Mouse (Mus musculus): ENCODE results near the gene Calr.

The Calr gene

GRCm38 (mm10) chr8:84806031-84806430 is 40.7 kb downstream of the Calr start:
- no peak overlapping the region for H3K4me3 ChIP-seq (replicated peaks; ENCODE audit: low read length)
- peaks cover 3% of the 10 kb centered on the region; the same call in 1 of the 2 replicates for H3K9me3 ChIP-seq (ENCODE audit: low read length)
- H3K4me1 ChIP-seq (replicated peaks; ENCODE audit: low read depth, low read length): no peaks in the 10 kb centered on the region
- H3K27me3 ChIP-seq (ENCODE audit: insufficient read depth, low read length): peaks cover 63% of the 10 kb centered on the region
- H3K36me3 ChIP-seq (ENCODE audit: insufficient read depth, low read length): no peaks in the 10 kb centered on the region
- peak; percentile 41 for TF ChIP-seq CTCF (conservative IDR thresholded peaks at IDR 0.05; ENCODE audit: low read length)
- TF ChIP-seq POU5F1 (IDR thresholded peaks at IDR 0.05; ENCODE audit: borderline replicate concordance, low read length): no peak

GRCm38 (mm10) chr8:84799999-84800831 is 46.5 kb downstream of the Calr start, which contains the start of gene Nfix:
Nfix (minus strand) TSS chr8:84800344.
- Histone ChIP-seq H3K36me3 (ENCODE audit: insufficient read depth, low read length) (no peaks in the 10 kb centered on the region), H3K4me3 (replicated peaks; ENCODE audit: low read length) (peak within 1 kb of the TSS; percentile 69), H3K27me3 (ENCODE audit: insufficient read depth, low read length) (peaks cover 89% of the 10 kb centered on the region), H3K9me3 (ENCODE audit: low read length) (no peaks in the 10 kb centered on the region), H3K4me1 (replicated peaks; ENCODE audit: low read depth, low read length) (peaks cover 7% of the 10 kb centered on the region)
- TF ChIP-seq CTCF (conservative IDR thresholded peaks at IDR 0.05; ENCODE audit: low read length) (no peak), POU5F1 (IDR thresholded peaks at IDR 0.05; ENCODE audit: borderline replicate concordance, low read length) (no peak), NANOG (IDR thresholded peaks at IDR 0.05; ENCODE audit: borderline replicate concordance, low read length) (no peak)

- TF ChIP-seq POU5F1 (IDR thresholded peaks at IDR 0.05; ENCODE audit: borderline replicate concordance, low read length): no peak
- no peak for TF ChIP-seq NANOG (IDR thresholded peaks at IDR 0.05; ENCODE audit: borderline replicate concordance, low read length)
- no peak for TF ChIP-seq CTCF (conservative IDR thresholded peaks at IDR 0.05; ENCODE audit: low read length)
- H3K9me3 ChIP-seq (ENCODE audit: low read length): no peaks in the 10 kb centered on the region
- peaks cover 7% of the 10 kb centered on the region for H3K4me1 ChIP-seq (replicated peaks; ENCODE audit: low read depth, low read length)
These were observed 47.4 kb downstream of the Calr start for GRCm38 (mm10) chr8:84799136-84799931.

GRCm38 (mm10) chr8:84798446-84799135 is 48.1 kb downstream of the Calr start:
- TF ChIP-seq CTCF (conservative IDR thresholded peaks at IDR 0.05; ENCODE audit: low read length) (no peak), POU5F1 (IDR thresholded peaks at IDR 0.05; ENCODE audit: borderline replicate concordance, low read length) (no peak), NANOG (IDR thresholded peaks at IDR 0.05; ENCODE audit: borderline replicate concordance, low read length) (no peak)
- H3K4me3 ChIP-seq (replicated peaks; ENCODE audit: low read length): peak overlapping the region; percentile 69
- H3K36me3 ChIP-seq (ENCODE audit: insufficient read depth, low read length): no peaks in the 10 kb centered on the region
- H3K9me3 ChIP-seq (ENCODE audit: low read length): no peaks in the 10 kb centered on the region
- peaks cover 15% of the 10 kb centered on the region for H3K4me1 ChIP-seq (replicated peaks; ENCODE audit: low read depth, low read length)
- H3K27me3 ChIP-seq (ENCODE audit: insufficient read depth, low read length): peaks cover 91% of the 10 kb centered on the region

More at GRCm38 (mm10) chr8:84799136-84799931, 47.4 kb downstream of the Calr start:
- H3K36me3 ChIP-seq (ENCODE audit: insufficient read depth, low read length): no peaks in the 10 kb centered on the region
- H3K4me3 ChIP-seq (replicated peaks; ENCODE audit: low read length): peak overlapping the region; percentile 69
- peaks cover 89% of the 10 kb centered on the region for H3K27me3 ChIP-seq (ENCODE audit: insufficient read depth, low read length)

GRCm38 (mm10) chr8:84797971-84798370 is 48.8 kb downstream of the Calr start:
- H3K27me3 ChIP-seq (ENCODE audit: insufficient read depth, low read length): peaks cover 91% of the 10 kb centered on the region
- H3K4me1 ChIP-seq (replicated peaks; ENCODE audit: low read depth, low read length): peaks cover 15% of the 10 kb centered on the region
- no peak for TF ChIP-seq CTCF (conservative IDR thresholded peaks at IDR 0.05; ENCODE audit: low read length)
- TF ChIP-seq POU5F1 (IDR thresholded peaks at IDR 0.05; ENCODE audit: borderline replicate concordance, low read length): no peak
- no peak for TF ChIP-seq NANOG (IDR thresholded peaks at IDR 0.05; ENCODE audit: borderline replicate concordance, low read length)
- H3K36me3 ChIP-seq (ENCODE audit: insufficient read depth, low read length): no peaks in the 10 kb centered on the region
- H3K4me3 ChIP-seq (replicated peaks; ENCODE audit: low read length): no peak overlapping the region
- no peaks in the 10 kb centered on the region for H3K9me3 ChIP-seq (ENCODE audit: low read length)

DNA sequence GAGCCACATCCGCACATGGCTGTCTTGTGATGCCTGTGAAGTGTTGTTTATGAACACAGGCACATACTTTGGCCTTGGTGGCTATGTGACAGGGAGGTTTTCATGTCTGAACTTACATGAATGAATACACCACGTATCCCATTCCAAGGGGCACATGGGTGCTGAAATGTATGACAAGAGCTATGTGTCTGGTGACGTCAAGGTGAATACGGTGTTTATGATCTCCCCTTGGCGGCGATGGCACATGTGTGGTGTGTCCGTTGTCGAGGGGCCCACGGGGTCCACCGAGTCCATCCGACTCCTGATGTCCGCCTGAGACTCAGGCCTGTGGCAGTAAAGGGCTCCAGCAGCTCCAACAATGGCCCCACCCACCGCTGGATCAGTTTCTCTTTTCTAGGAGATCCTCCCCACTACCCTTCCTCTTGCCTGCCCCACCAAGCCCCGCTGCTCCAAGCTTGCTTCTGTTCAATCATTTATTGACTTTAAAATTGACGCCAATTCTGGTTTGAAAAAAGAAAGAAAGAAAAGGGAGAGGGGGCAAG is 49.4 kb downstream of the Calr start:
- no peak for TF ChIP-seq POU5F1 (IDR thresholded peaks at IDR 0.05; ENCODE audit: borderline replicate concordance, low read length)
- TF ChIP-seq CTCF (conservative IDR thresholded peaks at IDR 0.05; ENCODE audit: low read length): no peak
- no peak for TF ChIP-seq NANOG (IDR thresholded peaks at IDR 0.05; ENCODE audit: borderline replicate concordance, low read length)
- no peak overlapping the region for H3K4me3 ChIP-seq (replicated peaks; ENCODE audit: low read length)
- no peaks in the 10 kb centered on the region for H3K9me3 ChIP-seq (ENCODE audit: low read length)
- H3K4me1 ChIP-seq (replicated peaks; ENCODE audit: low read depth, low read length): peaks cover 15% of the 10 kb centered on the region
- H3K36me3 ChIP-seq (ENCODE audit: insufficient read depth, low read length): no peaks in the 10 kb centered on the region
- peaks cover 91% of the 10 kb centered on the region for H3K27me3 ChIP-seq (ENCODE audit: insufficient read depth, low read length)

DNA sequence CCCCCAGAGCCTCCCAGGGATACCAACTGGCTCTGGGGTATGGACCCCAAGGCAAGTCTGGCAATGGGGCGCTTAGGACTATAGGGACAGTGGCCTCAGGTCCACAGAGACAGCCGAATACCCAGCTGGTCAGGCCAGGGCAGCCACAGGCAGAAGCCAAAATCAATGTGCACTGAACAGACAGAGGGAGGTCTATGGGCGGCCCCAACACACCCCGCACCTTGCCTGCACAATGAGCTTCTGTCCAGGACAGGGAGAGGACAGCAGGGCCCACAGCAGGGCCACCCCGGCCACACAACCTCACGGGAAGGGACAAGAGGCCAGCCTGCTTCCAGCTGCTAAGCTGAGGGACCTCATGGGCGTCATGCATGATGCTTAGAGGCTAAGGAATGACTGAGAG is 52.2 kb downstream of the Calr start:
- H3K36me3 ChIP-seq (ENCODE audit: insufficient read depth, low read length): no peaks in the 10 kb centered on the region
- TF ChIP-seq NANOG (IDR thresholded peaks at IDR 0.05; ENCODE audit: borderline replicate concordance, low read length): no peak
- no peak for TF ChIP-seq POU5F1 (IDR thresholded peaks at IDR 0.05; ENCODE audit: borderline replicate concordance, low read length)
- no peak for TF ChIP-seq CTCF (conservative IDR thresholded peaks at IDR 0.05; ENCODE audit: low read length)
- H3K4me1 ChIP-seq (replicated peaks; ENCODE audit: low read depth, low read length): peaks cover 15% of the 10 kb centered on the region
- H3K9me3 ChIP-seq (ENCODE audit: low read length): no peaks in the 10 kb centered on the region
- H3K27me3 ChIP-seq (ENCODE audit: insufficient read depth, low read length): peaks cover 96% of the 10 kb centered on the region
- H3K4me3 ChIP-seq (replicated peaks; ENCODE audit: low read length): no peak overlapping the region
